Mouse (Mus musculus) megakaryocyte, embryonic 14.5 days (primary cell): ENCODE measurements around the gene Klk7. TPM values are rescaled to one million over a fixed set of nuclear protein-coding genes. Genes with fewer than 3 reads are reported as not detected.

Experiments
- H3K27me3 ChIP-seq: replicated peaks from 2 replicates; pipeline ENCODE3; 2012; ENCODE audit warnings: inconsistent platforms
- H3K36me3 ChIP-seq: replicated peaks from 2 replicates; pipeline ENCODE3; 2012; ENCODE audit warnings: low read length, inconsistent platforms, mixed read lengths
- H3K4me1 ChIP-seq: 2 replicates; pipeline ENCODE4 v1.6.1; 2012; ENCODE audit warnings: inconsistent platforms
- H3K4me3 ChIP-seq: replicated peaks from 2 replicates; pipeline ENCODE3; 2012; ENCODE audit warnings: moderate library complexity, mild to moderate bottlenecking, inconsistent platforms
- H3K9me3 ChIP-seq: 2 replicates; pipeline ENCODE4 v1.6.1; 2012; ENCODE audit warnings: inconsistent platforms
- FLI1 ChIP-seq: IDR thresholded peaks from 2 replicates; pipeline ENCODE4 v1.6.1; 2012; ENCODE audit warnings: low read length, inconsistent platforms, mixed read lengths
- GATA1 ChIP-seq: IDR thresholded peaks from 3 replicates; pipeline ENCODE4 v1.6.1; 2012; ENCODE audit warnings: mixed read lengths, low read length, inconsistent platforms, borderline replicate concordance
- polyA plus RNA-seq: library from polyadenylated mRNA; stranded (reverse); fragments of >175 nt; gene quantifications from 2 replicates; pipeline ENCODE4 v1.2.3, GENCODE M21; 2012; ENCODE audit warnings: low replicate concordance; ENCODE audit not compliant: insufficient read depth

Klk7 gene
- polyA plus RNA-seq = not detected in 2 replicates

DNA sequence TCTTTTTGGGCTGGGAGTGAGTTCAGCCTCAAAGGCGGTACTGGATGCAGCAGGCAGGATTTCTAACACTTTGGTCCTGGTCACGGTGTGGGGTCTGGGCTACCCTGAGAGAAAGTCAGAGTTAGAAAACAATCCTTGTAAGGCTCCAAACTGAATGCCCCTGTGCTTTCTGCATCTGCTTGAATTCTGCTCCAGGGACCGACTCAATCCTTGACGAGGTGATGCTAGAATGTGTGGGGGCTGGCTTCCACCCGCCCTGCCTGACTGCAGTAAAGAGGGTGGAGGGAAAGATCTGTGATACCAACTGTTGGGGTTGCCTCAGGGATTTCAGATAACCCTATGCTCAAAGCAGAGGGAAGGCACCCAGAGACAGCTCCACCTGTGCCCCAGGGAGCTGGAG, at the start of gene Klk7:
Klk7 (plus strand) TSS at position 301 of the 400 bp plus-strand sequence.
- Histone ChIP-seq H3K4me1 (no peaks in the 10 kb centered on the region), H3K9me3 (no peaks in the 10 kb centered on the region), H3K4me3 (no peak within 1 kb of the TSS), H3K36me3 (no peaks in the 10 kb centered on the region), H3K27me3 (peaks cover 11% of the 10 kb centered on the region)
- no peak for TF ChIP-seq FLI1
- no peak for TF ChIP-seq GATA1

DNA sequence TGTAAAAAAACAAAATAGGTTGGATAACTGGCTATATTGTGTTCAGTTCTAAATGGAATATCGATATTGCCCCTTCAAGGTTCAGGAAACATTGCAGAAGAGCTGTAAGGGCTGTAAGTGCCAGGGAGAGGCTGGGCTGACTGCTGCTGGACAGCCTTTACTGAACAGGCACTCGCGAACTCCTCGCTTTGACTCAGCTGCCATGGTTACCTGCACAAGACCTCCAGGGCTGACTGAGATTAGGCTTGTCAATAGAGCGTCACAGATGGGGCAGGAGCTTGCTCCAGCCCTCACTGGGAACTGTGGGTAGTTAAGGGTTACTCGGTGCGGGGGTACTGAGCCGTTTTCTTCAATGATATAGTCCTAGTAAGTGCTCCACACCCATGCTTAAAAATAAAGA, 44.6 kb upstream of the Klk7 start:
- no peaks in the 10 kb centered on the region for H3K27me3 ChIP-seq

DNA sequence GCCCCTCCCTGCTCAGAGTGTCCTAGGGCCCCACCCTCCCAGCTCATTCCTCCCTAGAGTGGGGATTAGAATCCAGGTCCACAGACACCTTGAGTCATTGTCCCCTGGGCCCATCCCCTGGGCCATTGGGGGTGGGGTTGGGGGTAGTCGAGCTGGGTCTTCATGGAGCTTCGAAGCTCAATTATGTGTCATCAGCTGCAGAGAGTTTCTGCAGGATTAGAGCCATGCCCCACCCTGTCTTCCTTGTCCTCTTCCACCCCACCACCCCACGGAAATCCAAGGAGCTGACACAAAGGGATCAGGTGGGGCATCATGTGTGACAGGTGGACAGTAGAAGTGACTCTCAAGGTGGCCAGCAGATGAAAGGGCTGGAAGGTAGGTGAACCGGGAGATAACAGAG, 42.5 kb upstream of the Klk7 start, which contains the start of gene Klk12:
Klk12 (plus strand) TSS at position 301 of the 400 bp plus-strand sequence.
- no peaks in the 10 kb centered on the region for H3K4me1 ChIP-seq
- no peaks in the 10 kb centered on the region for H3K36me3 ChIP-seq

More for the DNA sequence above, 44.6 kb upstream of the Klk7 start:
- Histone ChIP-seq H3K36me3 (no peaks in the 10 kb centered on the region), H3K9me3 (0 out of 2 replicates have a peak, but pooled peaks cover 6% of the 10 kb centered on the region), H3K4me3 (no peak overlapping the region), H3K4me1 (no peaks in the 10 kb centered on the region; the same call in 1 of the 2 replicates)
- TF ChIP-seq FLI1 (no peak), GATA1 (no peak)

DNA sequence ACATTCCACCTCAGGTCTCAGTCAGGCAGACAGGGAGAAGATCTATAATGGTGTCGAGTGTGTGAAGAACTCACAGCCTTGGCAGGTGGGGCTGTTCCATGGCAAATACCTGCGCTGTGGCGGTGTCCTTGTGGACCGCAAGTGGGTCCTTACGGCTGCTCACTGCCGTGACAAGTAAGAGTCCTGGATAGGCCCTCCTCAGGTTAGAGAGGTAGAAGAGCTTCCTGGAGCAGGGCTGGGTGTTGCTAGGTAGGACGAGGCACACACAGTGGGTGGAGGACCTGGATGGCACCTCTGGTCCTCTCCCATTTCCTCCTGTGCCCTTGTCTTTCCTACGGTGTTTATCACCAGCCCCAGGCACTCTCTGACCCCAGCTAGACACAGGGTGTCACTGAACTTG, 41.5 kb upstream of the Klk7 start:
- 0 out of 2 replicates have a peak, but pooled peaks cover 6% of the 10 kb centered on the region for H3K9me3 ChIP-seq
- H3K4me1 ChIP-seq = no peaks in the 10 kb centered on the region
- TF ChIP-seq FLI1 (no peak), GATA1 (no peak)
- no peaks in the 10 kb centered on the region for H3K27me3 ChIP-seq
- H3K4me3 ChIP-seq = no peak overlapping the region
- H3K36me3 ChIP-seq = no peaks in the 10 kb centered on the region

More for the DNA sequence above, 42.5 kb upstream of the Klk7 start, which contains the start of gene Klk12:
- 0 out of 2 replicates have a peak, but pooled peaks cover 6% of the 10 kb centered on the region for H3K9me3 ChIP-seq
- H3K27me3 ChIP-seq = no peaks in the 10 kb centered on the region
- H3K4me3 ChIP-seq = no peak within 1 kb of the TSS
- no peak for TF ChIP-seq GATA1

DNA sequence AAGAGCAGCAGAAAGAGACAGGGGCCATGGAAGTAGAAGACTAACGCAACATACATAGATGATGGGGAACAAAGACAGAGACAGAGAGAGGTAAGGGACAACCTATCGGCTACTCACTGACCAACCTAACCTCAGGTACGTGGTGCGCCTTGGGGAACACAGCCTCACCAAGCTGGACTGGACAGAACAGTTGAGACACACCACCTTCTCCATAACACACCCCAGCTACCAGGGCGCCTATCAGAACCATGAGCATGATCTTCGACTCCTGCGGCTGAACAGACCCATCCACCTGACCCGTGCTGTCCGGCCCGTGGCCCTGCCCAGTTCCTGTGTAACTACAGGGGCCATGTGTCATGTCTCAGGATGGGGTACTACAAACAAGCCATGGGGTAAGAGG, 40.4 kb upstream of the Klk7 start:
- TF ChIP-seq FLI1 (no peak), GATA1 (no peak)
- Histone ChIP-seq H3K9me3 (0 out of 2 replicates have a peak, but pooled peaks cover 6% of the 10 kb centered on the region), H3K4me3 (no peak overlapping the region), H3K4me1 (no peaks in the 10 kb centered on the region), H3K36me3 (no peaks in the 10 kb centered on the region), H3K27me3 (no peaks in the 10 kb centered on the region)

DNA sequence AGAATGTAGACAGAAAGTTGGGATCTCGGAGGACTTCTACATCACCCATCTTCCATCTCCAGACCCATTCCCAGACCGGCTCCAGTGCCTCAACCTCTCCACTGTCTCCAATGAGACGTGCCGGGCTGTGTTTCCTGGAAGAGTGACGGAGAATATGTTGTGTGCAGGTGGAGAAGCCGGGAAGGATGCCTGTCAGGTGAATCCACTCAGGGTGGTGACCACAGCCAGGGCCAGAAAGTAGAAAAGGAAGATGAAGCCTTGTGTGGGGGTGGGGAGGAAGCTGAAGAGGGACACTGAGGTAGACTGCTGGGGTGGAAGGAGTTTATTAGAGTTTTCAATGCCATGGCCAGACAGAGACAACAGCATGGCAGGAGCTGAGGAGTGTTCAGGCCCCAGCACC, 39.2 kb upstream of the Klk7 start:
- H3K36me3 ChIP-seq = no peaks in the 10 kb centered on the region
- no peaks in the 10 kb centered on the region for H3K4me1 ChIP-seq
- H3K4me3 ChIP-seq = no peak overlapping the region
- TF ChIP-seq GATA1 (no peak), FLI1 (no peak)
- H3K9me3 ChIP-seq = 0 out of 2 replicates have a peak, but pooled peaks cover 6% of the 10 kb centered on the region
- no peaks in the 10 kb centered on the region for H3K27me3 ChIP-seq

DNA sequence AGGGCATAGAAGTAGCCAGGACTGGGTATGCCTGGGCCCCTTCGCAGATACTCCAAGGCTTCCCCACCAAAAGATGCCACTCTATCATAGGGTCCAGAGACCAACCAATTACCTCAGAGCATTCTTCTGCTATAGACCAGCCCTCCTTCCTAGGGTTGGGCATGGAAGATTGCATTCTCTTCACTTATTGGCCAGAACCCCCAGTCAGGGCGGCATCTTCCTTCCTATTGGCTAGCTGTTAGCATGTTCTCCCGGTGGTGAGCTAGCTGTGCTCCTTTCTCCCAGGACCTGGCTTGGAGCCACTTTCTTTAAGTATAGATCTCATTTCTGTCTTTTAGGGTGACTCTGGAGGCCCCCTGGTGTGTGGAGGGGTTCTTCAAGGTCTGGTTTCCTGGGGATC, 38.2 kb upstream of the Klk7 start:
- TF ChIP-seq GATA1 (no peak), FLI1 (no peak)
- Histone ChIP-seq H3K9me3 (0 out of 2 replicates have a peak, but pooled peaks cover 6% of the 10 kb centered on the region), H3K27me3 (peaks cover 2% of the 10 kb centered on the region), H3K36me3 (no peaks in the 10 kb centered on the region), H3K4me3 (no peak overlapping the region), H3K4me1 (no peaks in the 10 kb centered on the region)

DNA sequence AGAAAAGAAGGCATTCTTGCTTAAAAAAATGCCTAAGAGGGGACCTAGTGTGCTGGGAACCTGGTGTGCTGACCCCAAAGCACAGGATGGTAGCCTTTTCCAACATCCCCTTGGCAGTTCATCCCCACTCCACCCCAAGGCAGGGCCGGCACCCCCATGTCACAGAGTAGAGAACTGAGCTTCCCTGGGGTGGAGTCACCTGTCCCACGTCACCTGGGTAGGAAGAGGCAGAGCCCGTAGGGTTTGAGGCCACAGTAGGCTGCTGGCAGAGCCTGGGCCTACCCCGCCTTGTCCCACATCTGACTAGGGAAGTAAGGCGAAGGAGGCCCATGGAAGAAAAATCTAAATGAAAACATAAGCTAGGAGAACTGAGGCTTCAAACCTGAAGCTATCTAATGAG, 36.7 kb upstream of the Klk7 start, which contains the start of gene Klk11:
Klk11 (plus strand) TSS at position 241 of the 400 bp plus-strand sequence.
- no peak for TF ChIP-seq FLI1
- no peak for TF ChIP-seq GATA1
- Histone ChIP-seq H3K36me3 (no peaks in the 10 kb centered on the region), H3K27me3 (peaks cover 6% of the 10 kb centered on the region), H3K4me3 (no peak within 1 kb of the TSS), H3K4me1 (no peaks in the 10 kb centered on the region), H3K9me3 (0 out of 2 replicates have a peak, but pooled peaks cover 6% of the 10 kb centered on the region)

DNA sequence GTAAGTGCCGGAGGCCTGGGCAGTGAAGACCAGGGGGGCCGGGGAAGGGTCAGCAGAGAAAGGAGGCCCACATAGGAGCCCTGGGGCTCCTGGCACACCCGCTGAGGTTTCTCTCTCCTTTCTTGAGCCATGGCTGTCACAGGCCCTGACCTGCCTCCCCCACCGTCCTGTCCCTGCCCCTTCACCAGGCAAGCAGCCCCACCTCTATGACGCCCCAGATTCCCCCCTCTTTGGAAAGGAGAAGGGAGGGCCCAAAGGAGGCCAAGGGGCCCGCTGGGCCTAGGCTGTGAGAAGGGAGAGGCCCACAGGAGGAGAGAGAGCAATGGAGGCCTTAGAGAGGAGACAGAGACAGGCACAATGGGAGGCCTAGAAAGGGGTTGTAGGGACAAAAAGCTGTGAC, 36.3 kb upstream of the Klk7 start:
- no peak overlapping the region for H3K4me3 ChIP-seq
- no peaks in the 10 kb centered on the region for H3K36me3 ChIP-seq
- H3K9me3 ChIP-seq = 0 out of 2 replicates have a peak, but pooled peaks cover 1% of the 10 kb centered on the region
- TF ChIP-seq GATA1 (no peak), FLI1 (no peak)
- H3K4me1 ChIP-seq = no peaks in the 10 kb centered on the region
- peaks cover 8% of the 10 kb centered on the region for H3K27me3 ChIP-seq

DNA sequence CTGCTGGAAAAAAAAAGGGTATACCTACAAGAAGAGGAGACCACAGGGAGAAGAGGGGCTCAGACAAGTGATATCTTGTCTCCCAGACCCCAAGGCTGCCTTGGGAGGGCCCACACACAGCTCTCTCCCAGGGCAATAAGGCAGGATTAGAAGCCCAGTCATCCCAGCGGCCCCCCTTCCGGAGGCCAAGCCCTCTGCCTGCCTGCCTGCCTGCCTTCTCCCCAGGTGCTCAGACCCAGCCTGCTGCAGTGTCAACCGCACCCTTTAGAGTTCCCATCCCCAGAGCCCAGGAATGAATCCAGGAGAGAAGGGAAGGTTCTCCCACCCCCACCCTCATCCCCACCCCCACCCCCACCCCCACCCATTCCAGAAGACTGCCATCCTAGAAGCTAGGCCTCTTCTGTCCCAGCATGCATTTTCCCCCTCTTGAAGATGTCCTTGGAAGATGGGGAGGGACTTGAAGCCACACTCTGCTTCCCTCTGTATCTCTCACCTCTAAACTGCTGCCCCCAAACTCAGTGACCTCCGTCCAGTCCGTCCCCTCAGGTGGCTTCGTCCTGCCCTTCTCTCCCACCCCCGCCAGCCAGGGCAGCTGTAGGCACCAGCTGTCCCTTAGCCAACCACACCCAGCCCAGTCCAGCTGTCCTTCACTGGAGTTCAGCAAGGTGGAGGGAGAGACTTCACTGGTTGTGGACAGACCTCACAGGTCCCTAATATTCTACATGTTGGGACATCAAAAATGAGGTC, 35.6 kb upstream of the Klk7 start:
- TF ChIP-seq FLI1 (no peak), GATA1 (no peak)
- peaks cover 10% of the 10 kb centered on the region for H3K27me3 ChIP-seq

More for the DNA sequence above, 35.6 kb upstream of the Klk7 start:
- Histone ChIP-seq H3K36me3 (no peaks in the 10 kb centered on the region), H3K4me1 (no peaks in the 10 kb centered on the region), H3K4me3 (no peak overlapping the region), H3K9me3 (no peaks in the 10 kb centered on the region)
